Mouse (Mus musculus): ENCODE measurements around the gene Asap3.

Gene Asap3

GRCm38 (mm10) chr4:136206033-136206893 lies at the start of gene Asap3:
Gene Asap3 (plus strand): TSS chr4:136206365.
- peak; percentile 83 to 96 for DNase-seq (ENCODE audit: low spot score in 2 of 2)

GRCm38 (mm10) chr4:136158498-136158897 lies 47.7 kb upstream of the Asap3 start:
- DNase-seq (ENCODE audit: low spot score in 2 of 2) = peak in 1 of 2 experiments; percentile 52

DNA sequence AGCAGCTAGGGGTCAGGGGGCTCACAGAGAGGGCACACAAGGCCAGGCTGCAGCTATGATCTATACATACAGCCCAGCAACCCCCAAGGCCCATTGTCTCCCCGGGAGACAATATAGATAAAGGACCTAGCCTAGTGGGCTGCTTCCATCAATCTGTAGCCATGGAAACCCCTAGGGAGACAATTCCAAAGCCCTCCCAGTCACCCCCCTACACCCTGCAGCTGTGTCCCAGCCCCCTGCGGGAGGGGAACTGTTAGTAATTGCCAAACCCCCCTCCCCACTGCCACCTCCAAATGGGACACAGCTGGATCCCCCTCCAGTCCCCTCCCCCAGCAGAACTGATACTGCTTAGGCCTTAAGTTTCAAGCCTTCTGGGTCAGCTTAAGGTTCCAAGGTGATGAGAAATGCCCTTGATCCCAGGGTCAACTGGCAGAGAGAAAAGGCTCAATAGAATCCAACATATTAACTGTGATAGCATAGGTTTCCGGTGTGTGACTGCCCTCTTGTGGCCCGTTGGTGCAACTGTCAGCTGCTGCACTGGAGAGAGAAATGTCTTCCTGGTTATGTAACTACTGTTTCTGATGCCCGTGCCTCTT lies 46.3 kb upstream of the Asap3 start:
- DNase-seq (ENCODE audit: low spot score in 2 of 2) = peak; percentile 62 to 83

GRCm38 (mm10) chr4:136163448-136163847 lies 42.7 kb upstream of the Asap3 start:
- peak; percentile 90 to 93 for DNase-seq (ENCODE audit: low spot score in 2 of 2)

DNA sequence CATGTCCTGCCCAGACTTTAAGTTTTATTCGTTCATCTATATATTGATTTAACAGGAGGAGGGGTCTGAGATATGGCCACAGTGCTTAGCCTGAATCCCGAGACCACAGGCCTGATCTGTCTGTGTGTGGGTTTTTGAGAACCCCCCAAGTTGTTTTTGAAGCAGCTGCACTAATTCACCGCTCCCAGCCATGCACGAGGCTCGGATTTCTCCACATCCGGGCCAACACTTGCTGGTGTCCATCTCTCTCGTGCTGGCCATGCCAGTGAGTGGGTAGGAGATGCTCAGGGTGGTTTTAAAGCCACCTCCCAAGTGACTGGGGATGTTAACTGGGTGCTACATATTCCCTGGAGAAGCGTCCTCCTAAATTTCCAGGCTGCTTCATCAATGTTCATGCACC lies 41.2 kb upstream of the Asap3 start:
- DNase-seq (ENCODE audit: low spot score in 2 of 2) = no peak

GRCm38 (mm10) chr4:136167701-136168100 lies 38.5 kb upstream of the Asap3 start:
- DNase-seq (ENCODE audit: low spot score in 2 of 2) = no peak

DNA sequence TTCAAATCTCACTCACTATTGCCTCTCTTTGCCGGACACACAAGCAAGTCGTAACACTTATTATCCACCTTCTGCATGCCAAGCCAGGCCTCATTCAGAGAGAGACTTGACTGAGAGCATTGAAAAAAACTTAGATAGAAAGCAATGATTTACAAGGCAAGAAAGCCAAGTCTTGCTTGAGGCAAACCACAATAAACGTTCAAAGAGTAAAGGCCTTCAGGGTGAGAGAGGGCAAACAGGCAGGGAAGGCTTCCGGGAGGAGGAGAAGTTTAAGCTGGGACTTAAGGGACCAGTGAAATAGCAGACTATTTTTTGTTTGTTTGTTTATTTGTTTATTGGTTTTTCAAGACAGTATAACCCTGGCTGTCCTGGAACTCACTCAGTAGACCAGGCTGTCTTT lies 35.8 kb upstream of the Asap3 start:
- no peak for DNase-seq (ENCODE audit: low spot score in 2 of 2)

- DNase-seq (ENCODE audit: low spot score in 2 of 2) = no peak
These were observed 34.7 kb upstream of the Asap3 start for GRCm38 (mm10) chr4:136171455-136171854.

- peak; percentile 83 to 88 for DNase-seq (ENCODE audit: low spot score in 2 of 2)
These were observed 34.1 kb upstream of the Asap3 start, which contains the start of gene E2f2 for GRCm38 (mm10) chr4:136172011-136172541. Gene E2f2 (plus strand): TSS chr4:136172394.

DNA sequence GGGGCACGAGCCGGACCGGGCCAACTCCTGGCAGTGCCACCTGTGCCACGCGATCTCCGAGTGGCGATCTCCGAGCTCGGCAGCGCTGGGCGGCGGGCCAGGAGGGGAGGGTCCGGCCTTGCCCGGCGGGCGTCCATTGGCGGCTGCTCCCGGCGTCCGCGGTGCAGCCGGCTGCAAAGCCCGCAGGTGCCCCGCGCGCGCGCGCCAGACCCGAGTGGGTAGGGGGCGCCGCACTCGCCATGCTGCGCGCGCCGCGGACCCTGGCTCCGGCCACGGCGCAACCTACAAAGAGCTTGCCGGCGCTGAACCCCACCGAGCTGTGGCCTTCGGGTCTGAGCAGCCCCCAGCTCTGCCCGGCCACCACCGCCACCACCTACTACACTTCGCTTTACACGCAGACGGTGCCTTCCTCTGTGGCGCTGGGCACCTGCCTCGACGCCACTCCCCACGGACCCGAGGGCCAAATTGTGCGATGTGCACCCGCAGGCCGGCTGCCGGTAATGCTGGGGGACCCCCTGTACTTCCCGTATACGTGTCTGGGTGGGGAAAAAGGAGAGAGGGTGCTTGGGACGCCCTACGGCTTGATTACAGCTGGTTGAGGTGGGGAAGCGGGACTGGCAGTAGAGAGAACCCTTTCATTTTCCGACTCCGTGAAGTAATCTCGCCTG lies 33.5 kb upstream of the Asap3 start:
- DNase-seq (ENCODE audit: low spot score in 2 of 2) = peak; percentile 81 to 85

- DNase-seq (ENCODE audit: low spot score in 2 of 2) = peak; percentile 62 to 77
These were observed 32.9 kb upstream of the Asap3 start for GRCm38 (mm10) chr4:136173210-136173715.

DNA sequence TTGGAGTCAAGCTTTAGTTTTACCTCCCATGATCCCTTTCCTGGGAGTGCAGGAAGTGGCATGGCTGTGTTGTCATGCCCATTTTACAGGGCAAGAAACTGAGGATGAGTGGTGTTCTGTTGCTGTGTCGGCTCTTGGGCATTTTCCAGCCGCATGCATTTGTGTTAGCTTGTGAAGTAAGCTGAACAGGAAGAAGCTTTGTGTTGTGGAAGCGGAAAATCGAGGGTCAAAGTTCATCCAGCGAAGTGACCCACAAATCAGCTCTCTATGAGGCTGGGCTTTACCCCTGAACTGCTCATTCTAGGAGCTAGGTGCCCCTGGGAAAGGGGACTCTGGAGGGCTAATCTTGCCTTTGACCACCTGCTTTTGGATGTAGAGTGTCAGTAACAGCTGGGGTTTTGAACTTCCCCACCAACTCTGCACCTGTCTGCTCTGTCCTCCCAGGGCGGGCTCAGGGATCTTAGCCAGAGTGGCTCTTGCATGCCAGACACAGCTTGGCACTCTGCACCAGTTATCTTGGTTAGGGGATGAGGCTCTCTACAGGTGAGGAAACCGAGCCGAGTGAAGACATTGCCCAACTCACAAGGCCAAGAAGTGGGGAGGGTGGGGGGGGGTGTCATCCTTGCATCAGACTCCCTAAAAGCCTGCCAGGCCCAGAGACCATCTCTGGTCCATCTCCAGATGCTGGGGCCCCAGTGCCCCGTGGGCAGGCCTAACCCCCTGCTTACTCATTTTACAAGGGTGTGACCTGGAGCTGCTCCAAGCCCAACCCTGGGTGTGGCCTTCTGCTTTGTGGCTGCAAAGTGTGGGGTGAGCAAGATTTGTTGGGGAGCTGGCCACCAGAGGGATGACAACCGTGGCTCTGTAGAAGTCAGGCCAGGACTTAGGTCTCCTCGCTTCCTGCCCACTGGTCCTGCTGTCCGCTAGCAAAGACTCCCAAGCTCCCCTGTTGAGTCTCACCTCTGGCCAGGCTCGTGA lies 31.7 kb upstream of the Asap3 start:
- DNase-seq (ENCODE audit: low spot score in 2 of 2) = peak; percentile 89 to 94

GRCm38 (mm10) chr4:136176022-136176552 lies 30.1 kb upstream of the Asap3 start:
- peak; percentile 46 to 67 for DNase-seq (ENCODE audit: low spot score in 2 of 2)

DNA sequence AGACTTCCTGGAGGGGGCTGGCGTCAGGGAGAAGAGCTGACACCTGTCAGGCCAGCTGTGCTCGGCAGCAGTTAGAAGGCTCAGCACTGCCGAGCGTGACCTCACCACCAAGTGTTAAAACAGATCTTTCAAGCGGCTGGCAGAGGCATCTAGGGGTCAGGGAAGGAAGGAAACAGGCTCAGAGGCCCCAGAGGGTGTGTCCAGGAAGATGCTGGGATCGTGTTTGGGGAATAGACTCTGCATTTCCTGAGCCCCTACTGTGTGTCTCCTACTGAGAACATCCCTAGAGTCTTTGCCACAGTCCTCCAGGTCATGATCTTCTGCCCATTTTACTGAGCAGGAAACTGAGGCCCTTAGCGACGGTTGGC lies 28.9 kb upstream of the Asap3 start:
- DNase-seq (ENCODE audit: low spot score in 2 of 2) = peak; percentile 73 to 87

DNA sequence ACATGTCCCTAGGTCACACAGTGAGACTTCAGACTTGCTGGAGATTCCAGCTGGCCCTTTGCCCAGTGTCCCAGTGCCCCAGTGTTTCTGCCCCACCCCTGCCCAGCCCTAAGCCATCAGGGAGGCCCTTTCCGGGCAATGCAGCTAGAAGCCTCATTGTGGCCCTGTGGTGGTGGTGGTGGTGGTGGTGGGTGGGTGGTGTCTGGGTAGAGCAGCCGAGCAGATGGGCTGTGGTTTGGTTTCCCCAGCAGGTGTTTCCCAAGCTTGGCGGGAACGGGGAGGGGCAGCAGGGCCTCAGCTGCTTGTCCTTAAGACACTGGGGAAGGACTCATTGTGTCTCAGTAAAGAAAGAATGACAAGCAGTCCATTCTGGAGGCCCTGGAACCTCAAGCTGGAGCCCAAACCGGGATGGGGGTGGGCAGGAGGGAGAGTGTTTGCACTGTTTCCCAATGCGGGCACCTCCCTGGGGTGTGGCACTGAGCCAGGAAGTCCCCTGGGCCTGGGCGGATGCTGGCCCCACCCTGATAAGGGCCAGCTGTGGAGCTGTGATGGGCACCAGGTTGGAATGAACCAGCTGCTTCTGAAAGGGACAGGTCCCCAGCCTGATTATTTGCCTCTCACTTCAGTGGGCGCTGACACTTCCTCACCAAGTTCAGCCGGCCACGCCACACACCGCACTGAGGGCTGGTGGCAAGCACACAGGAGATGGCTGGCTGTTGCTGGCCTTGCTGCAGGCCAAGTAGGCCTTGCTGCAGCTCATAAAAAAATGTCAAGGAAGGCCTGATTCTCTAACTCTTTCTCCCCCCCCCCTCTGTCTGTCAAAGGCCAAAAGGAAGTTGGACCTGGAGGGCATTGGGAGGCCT lies 28.3 kb upstream of the Asap3 start:
- DNase-seq (ENCODE audit: low spot score in 2 of 2) = peak; percentile 96 to 97

DNA sequence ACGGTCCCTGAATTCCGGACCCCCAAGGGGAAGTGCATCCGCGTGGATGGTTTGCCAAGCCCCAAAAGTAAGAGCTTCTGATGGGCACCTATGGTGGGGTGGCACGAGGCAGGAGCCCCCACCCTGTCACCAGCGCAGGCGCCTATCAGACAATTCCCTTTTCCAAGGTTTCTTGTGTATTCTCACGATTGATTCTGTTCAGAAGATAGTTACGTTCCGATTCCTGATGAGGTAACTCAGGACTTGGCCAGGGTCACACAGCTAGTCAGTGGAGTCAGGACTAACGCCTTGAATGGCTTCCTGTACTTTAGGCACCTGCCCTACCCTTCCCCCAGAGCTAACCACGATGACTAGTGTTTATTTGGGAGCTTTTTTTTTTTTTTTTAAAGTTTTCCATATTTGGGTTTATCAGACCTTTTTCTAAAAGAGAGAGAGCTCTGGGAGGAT lies 27.7 kb upstream of the Asap3 start:
- DNase-seq (ENCODE audit: low spot score in 2 of 2) = peak in 1 of 2 experiments; percentile 56

DNA sequence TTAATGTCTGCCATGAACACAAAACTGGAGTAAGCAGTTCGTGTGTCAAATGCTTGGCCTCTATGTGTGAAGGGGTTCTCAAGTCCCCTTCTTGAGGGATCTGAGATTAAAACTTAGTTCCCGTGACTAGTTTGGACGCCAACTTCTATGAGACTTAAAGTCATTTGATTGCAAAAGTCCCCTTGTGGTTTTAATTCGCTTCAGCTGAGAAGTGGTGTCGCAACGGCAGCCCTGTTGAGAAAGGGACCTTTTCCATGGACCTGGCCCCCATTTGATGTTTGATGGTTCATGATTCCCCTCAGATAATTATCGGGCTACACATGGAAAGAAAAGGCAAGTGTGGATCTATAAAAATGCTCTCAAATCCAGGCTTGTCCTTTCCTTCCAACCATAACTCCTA lies 26.7 kb upstream of the Asap3 start:
- DNase-seq (ENCODE audit: low spot score in 2 of 2) = no peak

- DNase-seq (ENCODE audit: low spot score in 2 of 2) = peak; percentile 94 to 96
These were observed 26.2 kb upstream of the Asap3 start for GRCm38 (mm10) chr4:136179998-136180397.

All from spleen, postnatal 10 days (tissue).